Mouse (Mus musculus) G1E (cell line): Measurements from ENCODE around the gene Car14. TPM values are rescaled to one million over a fixed set of nuclear protein-coding genes. Genes with fewer than 3 reads are reported as not detected.
A peak's percentile ranks its signal among the peaks of the same experiment; 100 is the strongest.

ENCODE experiments used
- ATAC-seq: 2 replicates; pipeline ENCODE4 v1.8.0; 2016; ENCODE audit warnings: mild to moderate bottlenecking; ENCODE audit not compliant: insufficient number of reproducible peaks, poor library complexity, low FRiP score, severe bottlenecking; ENCODE audit errors: extremely low read depth
- DNase-seq: peaks from one replicate; pipeline ENCODE4 v3.0.0; 2012; ENCODE audit warnings: low spot score
- H3K27me3 ChIP-seq: 2 replicates; pipeline ENCODE4 v1.6.1; 2012; ENCODE audit warnings: mild to moderate bottlenecking, low read length, inconsistent platforms; ENCODE audit not compliant: insufficient read depth
- H3K36me3 ChIP-seq: replicated peaks from 2 replicates; pipeline ENCODE3; 2012; ENCODE audit warnings: mild to moderate bottlenecking, inconsistent platforms
- H3K4me1 ChIP-seq: 2 replicates; pipeline ENCODE4 v1.6.1; 2012; ENCODE audit warnings: low read depth, low read length, inconsistent platforms, mixed read lengths; ENCODE audit not compliant: insufficient read depth
- H3K4me3 ChIP-seq: 2 replicates; pipeline ENCODE4 v1.5.1; 2012; ENCODE audit warnings: low read depth, mild to moderate bottlenecking, inconsistent platforms, low read length, moderate library complexity, mixed read lengths
- H3K9me3 ChIP-seq: replicated peaks from 2 replicates; pipeline ENCODE4 v1.6.1; 2012; ENCODE audit warnings: inconsistent platforms
- CTCF ChIP-seq: IDR thresholded peaks from 2 replicates; pipeline ENCODE4 v1.5.1; 2012; ENCODE audit warnings: low read depth, low read length, inconsistent platforms, mixed read lengths
- GATA1 ChIP-seq: IDR thresholded peaks from 2 replicates; pipeline ENCODE4 v1.6.1; 2012; ENCODE audit warnings: borderline replicate concordance, low read length, inconsistent platforms, mixed read lengths
- GATA2 ChIP-seq: IDR thresholded peaks from 2 replicates; pipeline ENCODE4 v1.6.1; 2012; ENCODE audit warnings: low read depth, low read length, inconsistent platforms, borderline replicate concordance
- POLR2AphosphoS5 ChIP-seq: IDR thresholded peaks from 2 replicates; pipeline ENCODE4 v1.6.1; 2012; ENCODE audit warnings: low read depth, low read length, inconsistent platforms; ENCODE audit not compliant: insufficient replicate concordance
- TAL1 ChIP-seq: conservative IDR thresholded peaks from 2 replicates; pipeline ENCODE4 v1.6.1; 2012; ENCODE audit warnings: low read depth, low read length, inconsistent platforms, mixed read lengths
- polyA plus RNA-seq: library from polyadenylated mRNA; stranded (reverse); fragments of >175 nt; gene quantifications from 2 replicates; pipeline ENCODE4 v1.2.3, GENCODE M21; 2012
- total RNA-seq, 2 experiments: library from RNA; stranded (forward) in 1 of 2; stranded (reverse) in 1 of 2; fragments of 200-1000 nt in 1 of 2; fragments of >200 nt in 1 of 2; fragmentation: Nextera tagmentation in 1 of 2; gene quantifications; 2 replicates each; pipeline ENCODE4 v1.2.3; 2014 to 2017

Car14 gene
- total and polyA plus RNA-seq, 3 experiments: 0.11 TPM; not detected in 2

DNA sequence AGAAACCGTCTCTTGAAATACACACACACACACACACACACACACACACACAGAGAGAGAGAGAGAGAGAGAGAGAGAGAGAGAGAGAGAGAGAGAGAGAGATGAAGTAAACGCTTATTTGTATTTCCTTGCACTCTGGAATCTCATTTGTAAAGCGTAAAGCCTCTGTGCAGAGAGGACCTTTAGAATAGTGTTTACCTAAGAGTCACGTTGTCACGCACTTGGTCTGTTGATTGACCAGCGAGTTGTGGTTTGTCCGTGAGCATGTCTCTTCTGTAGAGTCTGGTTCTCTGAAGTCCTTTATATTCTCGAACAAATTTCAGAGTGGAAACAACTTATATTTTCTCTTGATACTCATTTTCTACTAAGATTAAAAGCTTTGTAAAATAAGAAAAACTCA is 40.3 kb upstream of the Car14 start:
- no peak overlapping the region for H3K4me3 ChIP-seq
- ATAC-seq (no peak), DNase-seq (no peak)
- peaks cover 22% of the 10 kb centered on the region for H3K4me1 ChIP-seq
- TF ChIP-seq CTCF: no peak
- no peak for TF ChIP-seq GATA2
- TF ChIP-seq GATA1: no peak
- TF ChIP-seq TAL1: no peak
- TF ChIP-seq POLR2AphosphoS5: no peak
- H3K27me3 ChIP-seq: no peaks in the 10 kb centered on the region
- H3K36me3 ChIP-seq: peaks cover 89% of the 10 kb centered on the region
- no peaks in the 10 kb centered on the region for H3K9me3 ChIP-seq

DNA sequence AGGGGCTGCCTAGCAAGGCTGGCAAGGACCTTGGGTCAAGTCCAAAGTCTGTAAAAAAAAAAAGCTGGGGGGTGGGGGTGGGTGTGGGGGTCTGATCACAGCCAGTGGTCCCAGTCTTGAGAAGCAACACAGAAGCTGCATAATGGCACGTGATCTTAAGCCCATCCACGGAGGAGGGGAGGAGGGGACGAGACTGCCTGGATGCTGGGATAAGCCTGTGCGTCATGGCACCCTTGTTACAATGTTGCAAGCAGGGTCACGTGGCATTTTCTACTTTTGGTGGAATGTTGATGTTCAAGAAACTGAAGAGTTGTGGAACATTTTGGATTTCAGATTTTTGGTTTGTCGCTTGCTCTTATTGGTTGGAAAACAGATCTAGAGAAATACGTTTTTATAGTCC is 38.7 kb upstream of the Car14 start:
- DNase-seq (no peak), ATAC-seq (no peak)
- TF ChIP-seq CTCF: no peak
- no peak for TF ChIP-seq TAL1
- TF ChIP-seq POLR2AphosphoS5: no peak
- TF ChIP-seq GATA2: no peak
- no peak for TF ChIP-seq GATA1
- peaks cover 94% of the 10 kb centered on the region for H3K36me3 ChIP-seq
- H3K9me3 ChIP-seq: no peaks in the 10 kb centered on the region
- H3K27me3 ChIP-seq: no peaks in the 10 kb centered on the region
- H3K4me1 ChIP-seq: peaks cover 22% of the 10 kb centered on the region
- no peak overlapping the region for H3K4me3 ChIP-seq

DNA sequence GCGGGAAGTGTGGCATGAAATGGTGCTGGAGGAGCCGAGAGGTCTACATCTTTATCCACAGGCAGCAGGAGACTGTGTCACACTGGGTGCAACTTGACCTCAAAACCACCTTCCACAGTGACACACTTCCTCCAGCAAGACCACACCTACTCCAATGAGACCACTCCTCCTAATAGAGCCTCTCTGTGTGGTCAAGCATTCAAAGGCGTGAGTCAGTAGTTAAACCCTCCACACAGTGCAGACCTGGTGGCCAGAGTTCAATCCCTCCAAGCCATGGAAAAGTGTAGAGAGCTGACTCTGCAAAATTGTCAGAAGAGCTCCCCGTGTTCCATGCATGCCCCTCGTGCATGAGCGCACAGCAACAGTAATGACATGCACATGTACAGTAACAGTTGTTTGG is 38.3 kb upstream of the Car14 start:
- ATAC-seq (no peak), DNase-seq (no peak)
- Histone ChIP-seq H3K4me1 (peaks cover 22% of the 10 kb centered on the region), H3K9me3 (no peaks in the 10 kb centered on the region), H3K27me3 (no peaks in the 10 kb centered on the region), H3K4me3 (no peak overlapping the region), H3K36me3 (peaks cover 95% of the 10 kb centered on the region)
- TF ChIP-seq CTCF (no peak), POLR2AphosphoS5 (no peak), GATA2 (no peak), GATA1 (no peak), TAL1 (no peak)

GRCm38 (mm10) chr3:95938835-95939234 is 34.3 kb upstream of the Car14 start:
- H3K4me1 ChIP-seq: peaks cover 23% of the 10 kb centered on the region
- TF ChIP-seq TAL1: no peak
- peak; percentile 59 for TF ChIP-seq CTCF
- H3K9me3 ChIP-seq: no peaks in the 10 kb centered on the region
- H3K27me3 ChIP-seq: no peaks in the 10 kb centered on the region
- no peak overlapping the region for H3K4me3 ChIP-seq
- H3K36me3 ChIP-seq: peaks cover 92% of the 10 kb centered on the region
- DNase-seq (no peak), ATAC-seq (no peak)

GRCm38 (mm10) chr3:95938217-95938616 is 33.7 kb upstream of the Car14 start:
- ATAC-seq: no peak
- DNase-seq: no peak
- peaks cover 93% of the 10 kb centered on the region for H3K36me3 ChIP-seq
- H3K9me3 ChIP-seq: no peaks in the 10 kb centered on the region
- H3K4me1 ChIP-seq: peaks cover 27% of the 10 kb centered on the region
- no peaks in the 10 kb centered on the region for H3K27me3 ChIP-seq
- TF ChIP-seq TAL1 (no peak), CTCF (no peak), GATA2 (no peak), GATA1 (no peak), POLR2AphosphoS5 (no peak)
- no peak overlapping the region for H3K4me3 ChIP-seq

GRCm38 (mm10) chr3:95934448-95934847 is 30.0 kb upstream of the Car14 start:
- ATAC-seq (no peak), DNase-seq (no peak)
- peaks cover 68% of the 10 kb centered on the region for H3K36me3 ChIP-seq
- H3K4me1 ChIP-seq: peaks cover 29% of the 10 kb centered on the region
- H3K27me3 ChIP-seq: no peaks in the 10 kb centered on the region
- no peaks in the 10 kb centered on the region for H3K9me3 ChIP-seq
- TF ChIP-seq CTCF: no peak
- TF ChIP-seq GATA1: no peak
- no peak for TF ChIP-seq POLR2AphosphoS5
- TF ChIP-seq TAL1: no peak
- no peak for TF ChIP-seq GATA2
- no peak overlapping the region for H3K4me3 ChIP-seq

DNA sequence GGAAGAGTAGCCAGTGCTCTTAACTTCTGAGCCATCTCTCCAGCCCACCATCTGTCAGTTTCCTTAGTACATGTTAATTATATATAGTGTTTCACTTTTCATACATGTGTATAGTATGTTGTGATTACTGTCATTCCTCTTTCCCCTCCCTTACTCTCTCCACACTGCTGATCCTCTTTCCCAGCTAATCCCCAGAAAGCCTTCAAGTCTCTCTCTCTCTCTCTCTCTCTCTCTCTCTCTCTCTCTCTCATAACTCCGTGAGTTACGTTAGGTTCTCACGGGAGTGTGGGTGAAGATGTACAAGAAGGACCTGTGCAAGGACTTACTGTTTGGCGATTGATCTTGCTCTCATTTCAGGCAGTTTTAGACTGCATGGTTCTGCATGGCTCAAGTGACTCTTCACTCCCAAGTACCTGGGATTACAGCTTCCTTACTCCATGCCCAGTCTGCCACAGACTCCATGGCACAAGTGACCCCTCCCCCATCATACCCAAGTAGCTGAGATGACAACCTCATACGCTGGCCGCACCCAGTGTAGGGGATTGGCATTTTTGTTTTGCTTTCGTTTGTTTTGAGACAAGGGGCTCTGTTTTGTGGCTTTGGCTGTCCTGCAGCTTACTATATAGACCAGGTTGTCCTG is 28.7 kb upstream of the Car14 start:
- Histone ChIP-seq H3K36me3 (peaks cover 56% of the 10 kb centered on the region), H3K27me3 (no peaks in the 10 kb centered on the region), H3K9me3 (no peaks in the 10 kb centered on the region), H3K4me1 (peaks cover 35% of the 10 kb centered on the region), H3K4me3 (no peak overlapping the region)
- TF ChIP-seq GATA1 (no peak), GATA2 (no peak), POLR2AphosphoS5 (no peak), CTCF (no peak), TAL1 (no peak)
- ATAC-seq (no peak), DNase-seq (no peak)
